Mouse (Mus musculus) heart, postnatal 10 days (tissue): ENCODE results near the gene Morn4. TPM values are rescaled to one million over a fixed set of nuclear protein-coding genes. Genes with fewer than 3 reads are reported as not detected.
"Not testable (repeated sequence)": the region's sequence is repeated elsewhere in the genome, so short reads cannot be mapped to it uniquely, and the experiment has no call there.

Experiments used
- DNase-seq, 2 experiments: peaks; one replicate each; pipeline ENCODE4 v3.0.0; 2021
- intact Hi-C: fragments of 180-260 bp; cut with DNase I; formaldehyde crosslinking; loops from one replicate; pipeline ENCODE4 v1.15.1; 2025
- total RNA-seq, 2 experiments: library from RNA; stranded (reverse); gene quantifications; 2 replicates each; pipeline ENCODE4 v1.2.3; 2021

Morn4 gene
- total RNA-seq, 2 experiments from 2014 or later, result 5.9 to 7.4 TPM

DNA sequence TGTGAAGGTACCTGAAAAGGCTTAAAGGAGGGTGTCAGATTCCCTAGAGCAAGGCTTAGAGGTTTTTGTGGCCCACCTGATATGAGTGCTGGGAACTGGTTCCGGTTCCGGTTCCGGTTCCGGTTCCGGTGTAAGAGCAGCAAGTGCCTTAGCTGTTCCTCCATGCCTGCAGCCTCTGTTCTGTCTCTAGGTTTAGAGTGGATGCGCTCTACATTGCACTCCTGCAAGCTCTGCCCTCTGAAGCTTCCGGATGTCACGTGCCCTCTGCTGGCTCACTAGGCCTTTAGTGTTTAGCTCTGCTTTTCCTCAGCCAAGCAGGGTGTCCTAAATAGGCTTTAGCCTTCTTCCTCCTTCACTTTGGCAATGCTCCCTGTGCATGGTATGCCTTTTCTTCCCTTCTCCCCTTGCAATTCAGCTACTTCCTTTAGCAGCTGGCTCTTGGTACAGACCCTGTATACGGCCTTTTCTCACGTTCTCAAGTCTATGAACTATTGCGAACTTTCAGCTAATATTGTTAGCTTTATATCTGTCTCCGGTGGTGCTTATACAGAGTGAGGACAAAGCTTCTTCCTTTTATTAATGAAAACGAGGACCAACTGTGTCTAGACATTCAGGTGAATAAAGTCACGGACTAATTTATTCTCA is 3.1 kb upstream of the Morn4 start:
- DNase-seq, result peak; percentile 68 to 72

DNA sequence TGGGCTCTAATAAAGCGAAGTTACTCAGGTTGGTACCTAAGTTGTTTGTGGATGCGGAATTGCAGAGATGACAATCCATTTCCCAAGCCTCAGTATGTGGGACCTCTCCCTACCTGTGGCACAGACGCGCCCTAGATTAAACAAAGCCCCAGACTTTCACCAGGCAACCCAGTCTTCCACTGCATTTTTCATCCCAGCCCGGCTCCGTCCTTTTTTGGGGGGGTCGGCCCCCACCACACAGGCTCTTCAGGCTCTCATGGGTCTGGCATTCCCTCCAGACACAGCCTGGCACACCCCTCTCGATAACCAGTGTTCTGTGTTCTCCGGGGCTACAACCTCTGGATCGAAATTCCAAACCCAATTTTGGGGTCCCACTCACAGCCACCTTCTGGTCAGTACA is 467 bp downstream of the Morn4 start:
- no peak for DNase-seq
- intact Hi-C loops, result no loop called here

More for the DNA sequence above, 3.1 kb upstream of the Morn4 start:
- intact Hi-C loops, result no loop called here

- DNase-seq, intact Hi-C loops: not testable (repeated sequence)
Measured at GRCm38 (mm10) chr19:42081613-42082012, 4.5 kb downstream of the Morn4 start.

DNA sequence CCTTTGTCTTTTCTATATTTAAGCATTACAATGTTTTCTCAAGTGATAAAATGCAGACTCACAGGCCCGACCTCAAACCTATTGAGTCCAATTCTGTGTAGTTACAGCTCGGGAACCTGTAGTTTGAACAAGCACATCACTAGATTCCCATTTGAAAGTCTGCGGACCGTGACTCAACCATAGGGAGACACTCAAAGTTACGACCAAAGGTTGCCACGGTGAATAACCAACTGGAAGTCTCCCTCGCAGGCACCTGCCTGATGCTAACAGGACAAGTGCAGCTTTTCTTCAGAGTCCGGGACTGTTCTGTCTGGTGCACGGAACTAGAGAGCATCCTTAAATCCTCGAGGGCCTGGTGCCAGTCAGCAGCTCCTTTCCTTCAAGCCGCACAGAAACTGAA is 5.7 kb downstream of the Morn4 start:
- DNase-seq, result no peak
- intact Hi-C loops, result no loop called here

DNA sequence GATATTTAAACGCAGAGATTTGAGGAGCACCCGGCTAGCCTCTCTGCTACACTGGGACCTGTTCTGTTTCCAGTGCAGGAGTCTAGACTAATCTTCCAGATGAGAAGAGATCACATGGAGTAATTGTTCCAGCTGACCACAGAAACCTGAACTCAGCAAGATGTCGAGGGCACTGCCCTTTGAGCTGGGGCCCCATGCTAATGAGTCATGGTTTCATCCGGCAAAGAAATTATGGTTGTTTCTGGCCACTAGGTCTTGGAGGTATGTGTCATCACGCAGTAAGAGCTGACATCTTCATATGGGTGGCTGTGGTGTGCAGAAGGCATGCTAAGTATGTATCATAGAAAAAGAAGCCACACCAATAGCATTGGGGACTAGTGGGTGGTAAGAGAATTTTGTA is 6.2 kb downstream of the Morn4 start:
- DNase-seq, result no peak
- intact Hi-C loops, result no loop called here

DNA sequence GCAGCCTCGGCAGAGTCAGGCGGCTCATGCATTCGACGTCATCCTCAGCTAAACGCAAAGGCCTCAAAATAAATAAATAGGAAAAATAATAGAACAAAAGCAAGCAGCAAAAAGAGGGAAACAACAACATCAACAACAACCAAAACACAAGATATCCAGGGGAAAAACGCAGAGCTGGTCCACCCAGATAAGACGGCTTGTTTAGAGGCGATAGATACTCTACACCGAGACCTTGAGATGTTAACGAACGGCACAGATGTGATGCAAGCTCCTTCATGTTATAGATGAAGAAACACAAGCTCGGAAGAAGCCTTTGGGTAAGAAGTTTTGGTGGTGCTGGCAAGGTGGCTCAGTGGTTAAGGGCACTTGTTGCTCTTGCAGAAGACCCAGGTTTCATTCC is 7.2 kb downstream of the Morn4 start:
- intact Hi-C loops, result no loop called here
- DNase-seq, result no peak

GRCm38 (mm10) chr19:42078566-42078965 is 7.6 kb downstream of the Morn4 start:
- intact Hi-C loops, result no loop called here
- DNase-seq, result no peak

DNA sequence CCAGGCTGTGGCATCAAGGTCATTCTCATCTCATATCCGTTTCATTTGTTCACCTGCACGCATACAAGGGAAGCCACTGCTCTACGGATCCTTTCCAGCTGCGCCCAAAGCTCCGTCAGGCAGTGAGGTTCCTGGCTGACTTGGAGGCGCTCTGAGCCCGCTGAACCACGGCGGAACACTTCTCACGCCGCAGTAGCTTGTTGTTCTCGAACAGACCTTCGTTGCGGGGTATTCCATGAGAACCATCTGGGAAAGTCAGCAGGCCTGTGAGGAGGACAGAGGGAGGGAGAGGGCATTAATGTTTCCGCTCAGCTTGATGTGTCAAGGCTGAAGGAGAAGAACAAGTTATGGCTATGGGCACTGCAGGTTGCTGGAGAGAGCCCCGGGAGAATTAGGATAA is 10.2 kb downstream of the Morn4 start:
- DNase-seq, result no peak
- intact Hi-C loops, result no loop called here

DNA sequence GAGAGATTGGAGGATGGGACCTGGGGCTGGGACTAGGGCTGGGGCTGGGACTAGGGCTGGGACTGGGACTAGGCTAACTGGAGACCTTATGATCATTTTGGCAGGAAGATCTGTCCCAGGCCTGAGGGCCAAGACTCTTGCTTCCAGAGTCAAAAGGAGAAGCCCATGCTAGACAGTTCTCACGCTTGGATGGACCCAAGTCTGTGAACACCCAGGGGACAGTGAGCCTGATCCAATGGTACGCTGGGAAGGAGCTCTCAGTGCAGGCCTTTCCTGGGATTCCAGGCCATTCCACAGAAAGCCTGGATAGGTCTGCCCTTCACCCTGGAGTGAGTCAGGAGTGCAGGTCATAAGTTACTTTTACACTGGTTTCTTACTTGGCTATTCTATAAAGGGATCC is 11.1 kb downstream of the Morn4 start:
- DNase-seq, result no peak
- intact Hi-C loops, result no loop called here

DNA sequence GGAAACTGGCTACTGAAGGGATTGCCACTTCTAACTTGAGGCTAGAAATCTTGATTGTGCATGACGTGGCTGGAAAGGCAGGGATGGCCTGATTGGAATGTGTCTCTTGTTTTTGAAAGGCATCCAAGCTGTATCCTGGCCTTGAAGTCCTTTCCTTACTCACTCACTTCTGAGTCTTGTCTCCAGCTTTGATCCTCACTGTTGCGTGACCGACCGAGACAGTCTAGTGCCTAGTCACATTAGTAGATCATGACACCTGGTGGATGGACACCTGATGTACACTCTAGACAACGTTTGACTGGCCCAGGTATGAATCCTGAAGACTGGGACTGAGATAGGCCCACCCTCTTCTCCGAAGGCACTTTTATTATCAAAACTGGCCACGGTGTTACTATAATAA is 13.4 kb downstream of the Morn4 start:
- intact Hi-C loops, result no loop called here
- DNase-seq, result no peak

DNA sequence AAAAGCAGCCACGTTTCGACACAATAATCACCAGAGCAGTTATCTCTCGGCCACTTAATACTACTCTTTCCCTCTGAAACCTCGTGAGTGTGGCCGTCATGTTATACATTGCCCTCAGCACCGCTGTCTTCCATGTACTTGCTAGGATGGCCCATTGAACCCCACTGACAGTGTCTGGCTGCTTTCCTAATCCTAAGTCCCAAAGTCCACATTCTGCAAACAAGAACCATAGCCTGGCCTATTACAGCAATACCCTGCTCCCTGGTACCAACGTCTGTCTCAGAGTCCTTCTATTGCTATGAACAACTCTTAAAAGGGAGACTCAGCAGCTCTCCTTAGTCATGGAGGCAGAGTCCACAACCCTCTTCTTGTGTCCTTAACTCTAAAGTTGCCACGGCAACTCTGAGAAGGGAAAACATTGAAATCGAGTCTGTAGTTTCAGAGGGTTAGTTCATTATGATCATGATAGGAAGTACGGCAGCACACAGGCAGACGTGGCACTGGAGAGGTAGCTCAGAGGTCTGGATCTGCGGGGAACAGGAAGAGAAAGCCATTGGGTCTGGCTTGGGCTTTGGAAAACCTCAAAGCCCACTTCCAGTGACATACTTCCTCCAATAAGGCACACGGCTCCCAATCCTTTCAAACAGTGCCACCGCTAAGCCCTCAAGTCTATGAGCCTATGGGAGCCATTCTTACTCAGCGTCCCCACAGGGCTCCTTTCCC is 14.1 kb downstream of the Morn4 start:
- intact Hi-C loops, result no loop called here
- DNase-seq, result no peak

GRCm38 (mm10) chr19:42071221-42071620 is 14.9 kb downstream of the Morn4 start:
- DNase-seq, result peak in 1 of 2 experiments; percentile 20
- intact Hi-C loops, result no loop called here

- peak in 1 of 2 experiments; percentile 50 for DNase-seq
- intact Hi-C loops, result loop anchor here (1.0 kb wide), 1 partner anchor 34 kb away; the partner anchor contains the start of gene Ankrd2
Measured at GRCm38 (mm10) chr19:42069241-42069525, 17.0 kb downstream of the Morn4 start.

DNA sequence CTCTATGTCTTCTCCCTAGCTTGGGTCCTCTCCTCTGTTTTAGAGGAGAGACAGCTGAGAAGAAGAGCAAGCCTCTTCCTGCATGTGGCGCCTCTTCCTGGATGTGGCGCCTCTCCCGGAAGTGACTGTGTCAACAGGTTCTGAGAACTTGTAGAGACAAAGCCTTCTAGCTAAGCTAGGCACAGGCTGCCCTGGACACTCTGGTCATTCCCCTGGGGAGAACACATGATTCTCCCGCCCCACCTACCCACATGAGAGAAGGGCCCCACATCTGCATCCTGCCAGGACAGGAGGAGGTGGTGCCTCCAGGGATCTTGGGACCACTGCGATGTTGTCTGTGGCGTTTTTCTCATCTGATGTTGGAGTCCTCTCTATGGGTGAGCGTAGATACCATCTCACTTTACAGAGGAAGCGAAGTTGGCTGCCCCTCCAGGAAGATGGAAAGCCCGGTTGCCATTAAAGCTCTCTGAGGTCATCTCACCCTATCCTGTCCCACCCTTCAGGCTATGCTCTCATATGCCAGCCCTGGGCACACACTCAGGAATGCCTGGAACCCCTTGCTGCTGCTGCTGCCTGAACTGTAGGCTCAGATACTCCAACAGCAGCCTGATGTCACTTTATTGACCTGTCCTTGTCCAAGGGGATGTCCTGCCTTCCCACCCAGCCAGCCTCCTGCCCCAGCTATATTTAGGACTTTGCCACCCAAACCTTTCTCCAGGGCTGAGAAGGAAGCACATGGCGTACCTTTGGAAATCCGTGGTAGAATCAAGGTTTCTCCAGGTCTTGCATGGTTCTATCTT is 17.5 kb downstream of the Morn4 start:
- DNase-seq, result peak; percentile 30 to 64
- intact Hi-C loops, result loop anchor here (1.0 kb wide), 1 partner anchor 33 kb away; the partner anchor contains the start of gene Ankrd2

GRCm38 (mm10) chr19:42061443-42061842 is 24.7 kb downstream of the Morn4 start:
- intact Hi-C loops, result no loop called here
- no peak for DNase-seq

DNA sequence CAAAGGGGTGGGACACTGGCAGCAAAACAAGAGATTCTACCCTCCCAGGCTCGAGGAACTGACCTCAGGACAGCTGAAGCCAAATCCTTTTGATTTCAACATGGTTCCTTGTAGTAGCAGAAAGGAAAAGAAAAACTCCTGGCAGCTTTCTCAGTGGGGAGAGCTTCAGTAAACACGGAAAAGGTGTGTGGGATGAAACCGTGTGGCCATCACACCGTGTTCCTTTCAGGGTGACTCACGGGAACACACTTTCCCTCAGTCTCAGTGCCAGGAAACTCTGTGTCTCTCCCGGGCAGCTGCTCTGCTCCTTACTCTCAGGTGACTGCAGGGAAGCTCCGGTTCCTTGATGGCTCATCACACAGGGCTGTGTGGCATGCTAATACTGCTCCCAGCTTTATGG is 27.7 kb downstream of the Morn4 start:
- intact Hi-C loops, result no loop called here
- no peak for DNase-seq

DNA sequence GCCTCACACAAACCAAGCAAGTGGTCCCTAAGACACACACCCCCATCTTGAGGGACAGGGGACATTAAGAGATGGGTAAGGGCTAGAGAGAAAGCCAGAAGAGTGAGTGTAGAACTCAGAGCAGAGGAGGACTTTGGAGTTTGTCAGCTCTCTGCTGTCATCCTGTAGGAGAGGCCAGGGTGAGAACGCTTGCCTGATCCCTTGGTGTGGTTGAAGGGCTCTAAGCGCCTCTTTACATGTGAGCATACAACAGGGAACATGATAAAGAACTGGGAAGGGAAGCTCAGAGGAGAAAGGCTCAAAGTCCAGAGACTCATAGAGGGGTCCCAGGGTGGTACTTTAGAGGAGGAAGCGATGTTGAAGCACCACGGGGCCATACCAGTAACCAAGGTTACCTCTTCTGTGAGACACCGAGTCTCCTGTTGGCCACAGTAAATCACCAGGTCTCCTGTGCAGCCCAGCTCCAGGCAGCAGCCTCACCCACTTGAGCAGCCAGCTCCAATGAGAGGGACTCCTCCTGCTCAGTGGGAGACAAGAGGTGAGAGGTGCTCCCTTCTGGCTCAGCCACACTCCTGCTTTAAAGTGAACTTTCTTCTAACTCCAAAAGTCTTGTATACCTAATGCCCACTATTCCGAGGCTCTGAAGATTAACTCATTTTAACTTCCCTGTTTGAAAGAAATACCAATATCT is 29.3 kb downstream of the Morn4 start:
- no peak for DNase-seq
- intact Hi-C loops, result no loop called here

DNA sequence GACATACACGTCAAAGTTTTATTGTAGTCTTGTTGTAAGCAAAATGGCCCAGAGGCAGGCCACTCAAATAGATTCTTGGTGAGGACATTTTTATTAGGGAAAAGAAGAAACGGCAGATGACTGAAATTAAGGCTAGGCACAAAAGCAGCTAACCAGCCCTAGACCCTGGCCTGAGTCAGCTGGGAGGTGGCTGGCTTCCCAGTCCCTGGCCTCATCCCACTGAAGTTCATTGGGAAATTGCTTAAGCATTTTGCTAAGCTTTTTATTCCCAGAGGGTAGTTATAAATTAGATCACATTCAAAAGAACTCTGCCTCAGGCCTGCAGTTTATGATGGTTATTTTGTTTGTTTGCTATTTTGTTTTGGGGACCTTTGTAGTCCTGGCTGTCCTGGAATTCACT is 30.3 kb downstream of the Morn4 start:
- peak; percentile 69 to 70 for DNase-seq
- intact Hi-C loops, result no loop called here

GRCm38 (mm10) chr19:42054255-42054654 is 31.9 kb downstream of the Morn4 start:
- intact Hi-C loops, result no loop called here
- DNase-seq, result no peak

DNA sequence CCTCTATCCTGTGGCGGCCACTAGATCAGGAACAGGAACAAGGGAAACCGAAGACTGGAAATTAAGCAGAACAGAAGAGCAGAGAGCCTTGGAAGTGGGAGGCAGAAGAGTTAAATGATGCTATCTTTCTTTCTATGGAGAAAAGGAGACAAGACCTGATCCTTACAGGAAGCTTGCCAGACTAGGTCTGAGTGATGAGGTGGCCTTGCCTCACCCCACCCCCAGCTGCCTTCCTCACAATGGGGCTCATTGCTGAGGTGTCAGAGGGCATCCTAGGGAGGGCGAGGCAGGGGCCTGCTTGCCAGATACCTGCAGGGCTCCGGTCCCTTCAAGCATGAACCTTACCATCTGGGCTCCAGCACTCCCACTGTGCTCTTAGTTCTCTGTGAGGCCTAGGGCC is 34.2 kb downstream of the Morn4 start, which contains the start of gene 4933411K16Rik:
Gene 4933411K16Rik (plus strand): TSS at position 301 of the 400 bp plus-strand sequence.
- intact Hi-C loops, result no loop called here
- no peak for DNase-seq

- no peak for DNase-seq
- intact Hi-C loops, result no loop called here
Measured at GRCm38 (mm10) chr19:42051351-42051750, 34.8 kb downstream of the Morn4 start.
